Mouse (Mus musculus): ENCODE results near the gene Sgsm1.

- TF ChIP-seq POLR2A (IDR thresholded peaks at IDR 0.05; ENCODE audit: insufficient read depth, low read length): no peak
- no peak for TF ChIP-seq CTCF (IDR thresholded peaks at IDR 0.05; ENCODE audit: low read depth, low read length)
- TF ChIP-seq EP300 (IDR thresholded peaks at IDR 0.05; ENCODE audit: insufficient read depth, low read depth, low read length): no peak
Observed at GRCm38 (mm10) chr5:113265637-113266036, 44.9 kb downstream of the Sgsm1 start.

Data from ES-Bruce4 (cell line).